Mouse (Mus musculus) cortical plate, adult 2 months (tissue): ENCODE results near the gene Tas1r2.

ENCODE experiments used
- CTCF ChIP-seq: fragments of 200-500 bp; IDR thresholded peaks from 2 replicates; pipeline ENCODE4 v1.5.1; 2011; ENCODE audit warnings: mild to moderate bottlenecking, control low read depth, low read length; ENCODE audit not compliant: insufficient read depth; ENCODE audit errors: extremely low read depth
- POLR2A ChIP-seq: fragments of 200-500 bp; IDR thresholded peaks from 2 replicates; pipeline ENCODE4 v1.6.1; 2011; ENCODE audit warnings: mild to moderate bottlenecking, low read length, control low read depth; ENCODE audit not compliant: insufficient read depth; ENCODE audit errors: extremely low read depth

- TF ChIP-seq CTCF (no peak), POLR2A (no peak)
These were observed 21.6 kb upstream of the Tas1r2 start for GRCm38 (mm10) chr4:139631569-139632253.
